Mouse (Mus musculus) lung, postnatal 4 days (tissue): ENCODE results near the gene Oprm1.
A peak's percentile ranks its signal among the peaks of the same experiment; 100 is the strongest.
"Not testable (repeated sequence)": the region's sequence is repeated elsewhere in the genome, so short reads cannot be mapped to it uniquely, and the experiment has no call there.

Experiments used
- DNase-seq, 2 experiments: peaks; one replicate each; pipeline ENCODE4 v3.0.0; 2021

Gene Oprm1

GRCm38 (mm10) chr10:6979789-6980188 is 221.5 kb downstream of the Oprm1 start:
- no peak for DNase-seq

GRCm38 (mm10) chr10:6980236-6980635 is 221.9 kb downstream of the Oprm1 start:
- DNase-seq: no peak

GRCm38 (mm10) chr10:6982751-6983151 is 224.4 kb downstream of the Oprm1 start:
- no peak for DNase-seq

- no peak for DNase-seq
Measured at GRCm38 (mm10) chr10:6983431-6983830, 225.1 kb downstream of the Oprm1 start.

GRCm38 (mm10) chr10:6986246-6986645 is 227.9 kb downstream of the Oprm1 start:
- no peak for DNase-seq

- DNase-seq: no peak
Measured at GRCm38 (mm10) chr10:6987399-6988098, 229.2 kb downstream of the Oprm1 start.

GRCm38 (mm10) chr10:6988555-6988954 is 230.2 kb downstream of the Oprm1 start:
- no peak for DNase-seq

GRCm38 (mm10) chr10:6996895-6997294 is 238.6 kb downstream of the Oprm1 start:
- DNase-seq: no peak

- no peak for DNase-seq
Measured at GRCm38 (mm10) chr10:6998576-6999250, 240.4 kb downstream of the Oprm1 start.

- no peak for DNase-seq
Measured at GRCm38 (mm10) chr10:6999355-6999754, 241.0 kb downstream of the Oprm1 start.

- not testable (repeated sequence) for DNase-seq
Measured at GRCm38 (mm10) chr10:7003898-7004297, 245.6 kb downstream of the Oprm1 start.

- no peak for DNase-seq
Measured at GRCm38 (mm10) chr10:7004980-7005538, 246.8 kb downstream of the Oprm1 start.

GRCm38 (mm10) chr10:7010543-7010942 is 252.2 kb downstream of the Oprm1 start:
- DNase-seq: no peak

GRCm38 (mm10) chr10:7015199-7015598 is 256.9 kb downstream of the Oprm1 start:
- DNase-seq: no peak

GRCm38 (mm10) chr10:7019781-7020386 is 261.6 kb downstream of the Oprm1 start:
- no peak for DNase-seq

- DNase-seq: no peak
Measured at GRCm38 (mm10) chr10:7020551-7020950, 262.2 kb downstream of the Oprm1 start.

GRCm38 (mm10) chr10:7025028-7025427 is 266.7 kb downstream of the Oprm1 start:
- no peak for DNase-seq

- no peak for DNase-seq
Measured at GRCm38 (mm10) chr10:7033459-7033858, 275.2 kb downstream of the Oprm1 start.

- DNase-seq: no peak
Measured at GRCm38 (mm10) chr10:7035547-7035946, 277.2 kb downstream of the Oprm1 start.

- no peak for DNase-seq
Measured at GRCm38 (mm10) chr10:7037194-7037593, 278.9 kb downstream of the Oprm1 start.

- DNase-seq: no peak
Measured at GRCm38 (mm10) chr10:7041032-7041431, 282.7 kb downstream of the Oprm1 start.

GRCm38 (mm10) chr10:7043896-7044295 is 285.6 kb downstream of the Oprm1 start:
- no peak for DNase-seq

GRCm38 (mm10) chr10:7047288-7047918 is 289.1 kb downstream of the Oprm1 start:
- DNase-seq: peak; percentile 43 to 51
